Mouse (Mus musculus): ENCODE results near the gene Krtap24-1.

- TF ChIP-seq POLR2A (IDR thresholded peaks at IDR 0.05; ENCODE audit: control insufficient read depth, low read depth, low read length): no peak
- TF ChIP-seq CTCF (IDR thresholded peaks at IDR 0.05; ENCODE audit: control insufficient read depth, insufficient read depth, insufficient replicate concordance, low read depth, low read length): no peak
These were observed 23.1 kb upstream of the Krtap24-1 start for GRCm38 (mm10) chr16:88635142-88635541.

Measured in testis, adult 2 months (tissue).